Mouse (Mus musculus): ENCODE results near the gene Dmrt1. TPM values are rescaled to one million over a fixed set of nuclear protein-coding genes. Genes with fewer than 3 reads are reported as not detected.

The Dmrt1 gene
- polyA plus RNA-seq (2015; fragmentation: Nextera tagmentation; extraction: Ambion mirVana) = not detected in 2 replicates

GRCm38 (mm10) chr19:25505360-25506196, at the start of gene Dmrt1:
Gene Dmrt1 (plus strand): TSS chr19:25505618.

GRCm38 (mm10) chr19:25610015-25610410, 104.6 kb downstream of the Dmrt1 start, which contains the start of gene Dmrt3:
Gene Dmrt3 (plus strand): TSS chr19:25610301.

Other genes starting within 250 kb of the Dmrt1 start
- gene Dmrt3, start 104.7 kb downstream of the Dmrt1 start, polyA plus RNA-seq (2015; fragmentation: Nextera tagmentation; extraction: Ambion mirVana) = 0.07 and 0.08 TPM in 2 replicates
- 0.12 and 0.19 TPM in 2 replicates for gene Dmrt2, start 166.8 kb downstream of the Dmrt1 start, polyA plus RNA-seq (2015; fragmentation: Nextera tagmentation; extraction: Ambion mirVana)